Mouse (Mus musculus) liver, embryonic 14.5 days (tissue): ENCODE results near the gene Mrvi1.

Source experiments
- CTCF ChIP-seq: IDR thresholded peaks from 2 replicates; pipeline ENCODE4 v1.5.1; 2016; ENCODE audit warnings: antibody characterized with exemption, low read depth, control low read depth
- EP300 ChIP-seq: IDR thresholded peaks from 2 replicates; pipeline ENCODE4 v1.6.1; 2016; ENCODE audit warnings: antibody characterized with exemption, low read depth

GRCm38 (mm10) chr7:110930118-110930854, 52.0 kb downstream of the Mrvi1 start:
- peak; percentile 89 for TF ChIP-seq CTCF
- TF ChIP-seq EP300: no peak; the same call in 1 of the 2 replicates
